Mouse (Mus musculus) liver, embryonic 14.5 days (tissue): Measurements from ENCODE around the gene Ppil6.

Source experiments
- CTCF ChIP-seq: IDR thresholded peaks from 2 replicates; pipeline ENCODE4 v1.5.1; 2016; ENCODE audit warnings: antibody characterized with exemption, low read depth, control low read depth
- EP300 ChIP-seq: IDR thresholded peaks from 2 replicates; pipeline ENCODE4 v1.6.1; 2016; ENCODE audit warnings: antibody characterized with exemption, low read depth

- TF ChIP-seq CTCF = no peak
- TF ChIP-seq EP300 = no peak
These were observed 10.7 kb downstream of the Ppil6 start for GRCm38 (mm10) chr10:41500941-41501340.
